Mouse (Mus musculus): ENCODE measurements around the gene Smagp.

Smagp gene

DNA sequence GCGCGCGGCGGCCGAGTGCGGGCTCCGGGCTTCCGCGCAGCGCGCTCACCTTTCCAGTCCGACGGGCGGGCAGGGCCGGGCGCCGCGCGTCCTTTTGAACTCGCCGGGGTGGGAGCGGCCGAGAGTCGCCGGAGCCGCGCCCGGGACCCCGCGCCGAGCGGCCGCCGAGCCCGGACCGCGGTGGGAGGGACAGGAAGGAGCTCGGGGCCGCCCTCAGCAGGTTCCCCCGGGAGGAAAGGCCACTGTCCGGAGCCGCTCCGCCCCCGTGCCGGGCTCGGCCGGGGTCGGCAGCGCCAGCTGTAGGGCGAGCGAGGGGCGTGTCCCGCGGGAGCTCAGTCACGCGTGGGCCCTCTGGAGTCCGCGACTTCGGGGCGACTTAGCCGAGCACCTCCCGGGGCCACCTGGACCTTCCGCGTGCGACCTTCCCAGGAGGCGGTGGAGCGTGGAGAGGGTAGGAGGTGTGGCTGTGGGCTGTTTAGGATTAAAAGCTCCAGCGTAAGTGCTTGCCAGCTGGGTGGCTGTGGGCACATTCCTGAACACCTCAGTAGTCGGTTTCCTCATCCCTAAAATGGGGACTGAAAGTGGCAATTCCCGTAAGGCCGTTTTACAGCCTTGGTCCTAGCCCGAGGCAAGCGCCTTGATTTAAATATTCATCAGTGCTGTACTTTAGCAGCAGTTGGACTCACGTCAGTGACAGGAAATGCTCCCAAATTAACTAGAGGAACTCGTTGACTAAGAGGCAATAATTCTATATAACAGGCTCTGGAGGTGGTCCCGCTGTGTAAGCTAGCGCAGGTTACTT lies at the start of gene Smagp:
TSS of gene Smagp (minus strand) at position 241 of the 802 bp plus-strand sequence.
- CTCF ChIA-PET: interaction anchor here (0.5 to 1.3 kb wide), 5 partner anchors 9 to 1249 kb away, joined by 3 to 8 read pairs (median 3); no protein-coding TSS in a partner anchor

DNA sequence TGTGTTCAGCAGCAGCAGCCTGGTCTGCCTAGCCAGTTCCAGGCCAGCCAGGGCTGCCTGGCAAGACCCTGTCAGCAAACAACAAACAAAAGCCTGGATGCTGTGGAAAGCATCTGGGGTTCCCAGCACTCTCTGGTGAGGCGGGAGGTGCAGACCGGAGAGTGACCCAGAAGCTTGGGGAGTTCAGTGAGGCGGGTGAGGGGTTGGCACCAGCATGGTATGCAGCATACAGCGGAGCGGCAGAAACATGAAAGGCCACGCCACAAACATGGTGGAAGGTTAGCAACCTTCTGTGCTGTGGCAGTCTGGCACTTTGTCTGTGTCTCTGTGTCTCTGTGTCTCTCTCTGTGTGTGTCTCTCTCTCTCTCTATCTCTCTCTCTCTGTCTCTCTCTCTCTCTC lies 49.7 kb upstream of the Smagp start:
- CTCF ChIA-PET: no interaction called here

GRCm38 (mm10) chr15:100685849-100686248 lies 49.1 kb upstream of the Smagp start:
- CTCF ChIA-PET: interaction anchor here (0.7 kb wide), 1 partner anchor 81 kb away, joined by 6 read pairs; no protein-coding TSS in a partner anchor

GRCm38 (mm10) chr15:100685255-100685654 lies 48.5 kb upstream of the Smagp start:
- CTCF ChIA-PET: interaction anchor here (0.6 to 0.7 kb wide), 2 partner anchors 54 to 80 kb away, joined by 4 to 6 read pairs; no protein-coding TSS in a partner anchor

DNA sequence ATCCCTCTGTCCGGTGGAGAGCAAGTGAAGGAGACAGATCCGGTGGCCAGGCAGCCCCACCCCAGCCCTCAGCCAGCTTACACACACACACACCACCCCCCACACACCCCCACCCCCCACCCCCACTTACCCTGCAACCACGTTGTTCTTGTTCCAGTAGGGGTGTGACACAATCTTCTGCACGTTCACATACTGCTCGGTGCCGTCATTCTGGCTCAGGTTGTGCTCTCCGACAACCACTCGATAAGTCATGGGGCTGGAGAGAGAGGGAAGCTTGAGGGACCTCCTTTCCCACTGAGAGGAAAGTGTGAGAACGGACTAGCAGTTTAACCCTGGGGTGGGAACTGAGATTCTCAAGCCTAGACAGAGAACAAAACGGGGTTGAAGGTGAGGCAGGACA lies 47.7 kb upstream of the Smagp start:
- CTCF ChIA-PET: no interaction called here

- CTCF ChIA-PET: interaction anchor here (0.5 to 1.1 kb wide), 7 partner anchors 10 to 46 kb away, joined by 3 to 11 read pairs (median 3); no protein-coding TSS in a partner anchor
Measured at GRCm38 (mm10) chr15:100683041-100683440, 46.3 kb upstream of the Smagp start.

DNA sequence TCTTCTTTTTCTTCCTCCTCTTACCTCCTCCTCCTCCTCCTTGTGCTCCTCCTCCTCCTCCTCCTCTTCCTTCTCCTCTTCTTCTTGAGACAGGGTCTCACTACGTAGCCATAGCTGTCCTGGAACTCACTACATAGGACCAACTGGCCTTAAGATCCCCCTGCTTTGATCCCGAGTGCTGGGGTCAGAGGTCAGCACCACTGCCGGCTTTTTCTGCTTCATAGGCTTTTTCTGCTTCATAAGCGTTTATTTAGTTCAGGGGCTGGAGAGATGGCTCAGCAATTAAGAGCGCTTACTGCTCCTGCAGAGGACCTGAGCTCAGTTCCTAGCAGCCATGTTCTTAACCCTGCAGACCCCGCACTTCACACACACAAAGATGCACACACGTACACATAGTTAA lies 45.0 kb upstream of the Smagp start:
- CTCF ChIA-PET: no interaction called here

GRCm38 (mm10) chr15:100680381-100680780 lies 43.6 kb upstream of the Smagp start:
- CTCF ChIA-PET: no interaction called here

- CTCF ChIA-PET: no interaction called here
Measured at GRCm38 (mm10) chr15:100679005-100679404, 42.3 kb upstream of the Smagp start.

DNA sequence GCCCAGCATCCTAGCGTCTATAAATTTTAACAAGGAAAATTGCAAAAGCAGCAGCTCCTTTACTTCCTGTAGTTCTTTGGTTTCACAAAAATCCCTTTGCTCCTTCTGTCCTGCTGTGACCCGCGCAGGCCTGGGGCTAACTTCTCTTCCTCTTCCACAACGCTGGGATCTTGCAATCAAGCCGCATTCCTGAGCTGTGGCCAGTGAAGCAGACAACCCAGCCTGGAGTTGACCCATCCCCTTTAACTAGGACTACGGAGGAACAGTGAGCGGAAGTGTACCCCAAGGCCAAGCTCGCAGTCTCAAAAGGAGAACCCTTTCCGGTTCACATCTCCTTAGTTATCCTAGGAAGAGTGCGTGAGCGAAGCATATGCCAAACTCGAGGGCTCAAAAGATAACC lies 41.8 kb upstream of the Smagp start:
- CTCF ChIA-PET: no interaction called here

GRCm38 (mm10) chr15:100677675-100678074 lies 40.9 kb upstream of the Smagp start:
- CTCF ChIA-PET: no interaction called here

DNA sequence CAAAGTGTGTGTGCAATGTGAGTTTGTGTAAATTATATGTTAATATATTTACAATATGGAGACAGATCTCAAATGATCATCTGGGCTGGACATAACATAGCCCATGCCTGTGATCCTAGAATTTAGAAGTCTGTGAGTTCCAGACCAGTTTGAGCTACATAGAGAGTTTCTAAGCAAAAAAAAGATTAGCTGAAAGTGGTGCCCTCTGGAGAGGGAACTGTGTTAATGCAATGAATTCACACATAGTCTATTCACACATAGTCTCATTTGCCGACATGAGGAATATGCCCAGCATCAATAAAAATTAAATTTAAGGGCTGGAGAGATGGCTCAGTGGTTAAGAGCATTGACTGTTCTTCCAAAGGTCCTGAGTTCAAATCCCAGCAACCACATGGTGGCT lies 39.8 kb upstream of the Smagp start:
- CTCF ChIA-PET: interaction anchor here (0.6 to 0.7 kb wide), 2 partner anchors 37 to 139 kb away, joined by 3 read pairs; no protein-coding TSS in a partner anchor

DNA sequence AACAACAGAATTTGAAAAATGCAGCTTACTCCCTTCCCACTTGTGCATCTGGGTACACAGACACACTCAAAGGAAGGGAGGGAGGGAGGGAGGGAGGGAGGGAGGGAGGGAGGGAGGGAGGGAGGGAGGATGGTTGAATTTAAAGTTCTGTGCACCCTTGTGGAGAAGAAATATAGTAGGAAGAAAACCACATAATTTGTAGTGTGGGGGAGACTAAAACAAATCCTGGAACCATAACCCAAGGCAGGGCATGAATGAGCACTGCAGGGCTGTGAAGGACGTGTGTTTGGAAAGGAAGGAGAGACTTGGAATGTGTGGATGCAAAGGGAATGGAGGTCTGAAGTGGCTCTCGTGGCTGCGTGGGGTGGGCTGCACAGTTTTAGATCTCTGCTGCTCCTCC lies 38.7 kb upstream of the Smagp start:
- CTCF ChIA-PET: interaction anchor here (0.6 to 0.7 kb wide), 2 partner anchors 104 to 438 kb away, joined by 3 read pairs; no protein-coding TSS in a partner anchor

- CTCF ChIA-PET: interaction anchor here (0.5 kb wide), 1 partner anchor 23 kb away, joined by 7 read pairs; no protein-coding TSS in a partner anchor
Measured at GRCm38 (mm10) chr15:100674566-100674965, 37.8 kb upstream of the Smagp start.

DNA sequence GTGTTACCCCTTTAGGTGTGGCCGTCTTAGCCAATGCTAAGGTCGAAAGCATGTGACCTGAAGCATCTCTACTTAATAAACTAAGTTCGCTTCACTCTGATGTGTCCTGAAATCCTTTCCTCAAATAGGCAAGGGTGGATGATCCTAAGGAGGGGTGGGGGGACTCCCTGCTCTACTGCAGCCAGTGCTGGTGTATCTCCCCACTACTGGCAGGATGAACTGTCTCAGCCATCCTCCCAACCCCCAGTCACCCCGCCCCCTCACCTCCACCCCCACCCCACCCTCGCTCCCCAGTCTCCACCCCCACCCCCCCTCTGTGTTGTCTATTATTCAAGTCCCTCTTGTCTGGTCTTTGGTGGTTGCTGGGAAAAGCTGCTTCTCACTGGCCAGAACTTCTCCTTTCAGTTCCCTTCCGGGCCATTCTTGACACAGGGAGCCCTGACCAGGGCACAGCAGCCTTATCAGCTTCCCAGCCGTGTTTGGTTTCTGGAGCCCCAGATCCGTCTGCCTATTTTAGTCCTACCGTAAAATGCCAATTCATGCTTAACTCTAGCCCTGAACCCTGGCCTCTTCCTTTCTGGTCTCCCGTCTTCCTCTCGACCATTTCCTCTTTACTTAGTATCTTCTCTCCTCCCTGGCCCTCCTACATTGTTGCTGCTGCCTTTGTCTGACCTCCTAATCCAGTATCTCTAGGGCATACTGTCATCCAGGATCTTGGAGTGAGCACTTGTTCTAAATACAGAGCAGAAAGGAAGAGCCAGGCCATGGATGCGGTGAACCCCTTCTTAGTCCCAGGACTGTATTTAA lies 37.0 kb upstream of the Smagp start:
- CTCF ChIA-PET: interaction anchor here (0.7 to 1.4 kb wide), 2 partner anchors 9 to 136 kb away, joined by 3 read pairs; no protein-coding TSS in a partner anchor

DNA sequence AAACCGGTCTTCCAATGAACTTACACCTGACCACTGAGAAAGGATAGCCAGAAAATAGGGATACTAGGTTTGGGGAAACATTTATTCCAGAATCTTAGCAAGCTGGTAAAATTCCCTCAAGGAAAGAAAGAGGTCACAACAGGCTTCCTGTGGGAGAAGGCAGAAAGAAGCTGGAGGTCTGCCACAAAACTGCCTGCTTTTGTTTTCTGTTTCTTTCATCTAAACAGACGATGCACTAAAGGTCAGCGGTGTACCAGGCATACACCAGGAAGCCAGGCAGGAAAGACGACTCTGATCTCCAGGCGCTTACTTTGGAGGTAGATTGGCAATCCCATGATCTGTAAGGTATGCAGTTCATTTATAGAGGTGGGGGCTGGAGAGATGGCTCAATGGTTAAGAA lies 34.1 kb upstream of the Smagp start:
- CTCF ChIA-PET: no interaction called here

DNA sequence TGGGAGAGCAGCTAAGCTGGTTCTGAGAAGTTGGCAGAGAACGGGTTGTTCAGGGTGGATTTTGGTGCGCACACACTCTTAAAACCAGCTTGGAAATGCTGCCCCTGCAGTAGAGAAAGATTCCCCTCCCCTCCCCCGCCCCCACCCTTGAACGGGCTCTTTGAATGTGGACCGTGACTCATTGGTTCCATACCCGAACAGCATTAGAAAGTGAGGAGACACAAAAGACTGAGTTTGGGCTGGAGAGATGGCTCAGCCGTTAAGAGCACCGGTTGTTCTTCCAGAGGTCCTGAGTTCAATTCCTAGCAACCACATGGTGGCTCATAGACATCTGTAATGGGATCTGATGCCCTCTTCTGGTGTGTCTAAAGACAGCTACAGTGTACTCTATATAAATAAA lies 33.3 kb upstream of the Smagp start:
- CTCF ChIA-PET: no interaction called here

DNA sequence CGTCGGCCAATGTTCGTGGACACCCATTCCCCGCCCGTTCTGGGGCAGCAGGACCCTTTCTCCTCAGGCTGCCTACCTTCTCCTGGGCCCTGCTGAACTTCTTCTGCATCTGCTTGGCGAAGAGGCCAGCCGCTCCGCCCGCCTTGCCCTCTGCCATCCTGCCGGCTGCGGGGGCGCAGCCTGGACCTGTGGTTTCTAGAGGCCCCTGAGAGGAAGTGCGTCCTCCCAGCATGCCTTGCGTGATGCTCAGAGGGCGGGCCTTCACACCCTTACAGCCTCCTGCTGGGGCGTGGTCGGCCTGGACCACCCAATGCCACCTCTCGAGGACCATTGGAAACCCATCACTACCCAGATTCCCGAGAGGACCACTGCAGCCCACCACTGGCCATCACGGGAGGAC lies 32.6 kb upstream of the Smagp start, which contains the start of gene Bin2:
TSS of gene Bin2 (minus strand) at position 217 of the 400 bp plus-strand sequence.
- CTCF ChIA-PET: no interaction called here

DNA sequence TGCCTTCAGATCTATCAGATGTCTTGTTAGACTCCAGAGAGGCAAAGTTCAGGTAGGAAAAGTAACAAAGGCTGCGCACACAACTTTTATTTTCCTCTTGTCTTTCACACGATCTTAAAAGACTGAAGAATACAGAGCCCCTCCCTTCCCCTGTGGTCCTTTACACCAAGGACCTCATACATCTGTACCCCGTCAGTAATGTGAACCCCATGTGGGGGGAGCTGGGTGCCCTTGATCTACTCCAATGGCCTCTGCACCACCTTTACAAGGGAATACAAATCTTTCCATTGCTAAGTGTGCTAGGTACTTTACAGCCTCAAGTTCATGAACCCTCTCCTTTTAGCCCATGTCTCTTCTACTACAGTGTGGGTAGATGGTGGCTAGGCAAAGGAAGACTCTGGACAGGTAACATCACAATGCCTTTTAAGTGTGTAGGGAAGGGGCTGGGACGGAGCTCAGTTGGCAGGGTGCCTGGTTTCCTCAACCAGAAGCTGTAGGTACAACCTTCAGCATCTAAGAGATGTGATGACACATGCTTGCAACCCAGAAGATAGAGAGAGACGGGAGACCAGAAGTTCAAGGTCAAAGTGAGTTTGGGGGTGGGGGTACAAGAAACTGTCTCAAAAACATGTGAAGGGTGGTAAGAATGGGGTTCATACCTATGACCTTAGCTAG lies 31.3 kb upstream of the Smagp start:
- CTCF ChIA-PET: interaction anchor here (0.7 kb wide), 1 partner anchor 37 kb away, joined by 15 read pairs; no protein-coding TSS in a partner anchor

- CTCF ChIA-PET: no interaction called here
Measured at GRCm38 (mm10) chr15:100667420-100667819, 30.7 kb upstream of the Smagp start.

DNA sequence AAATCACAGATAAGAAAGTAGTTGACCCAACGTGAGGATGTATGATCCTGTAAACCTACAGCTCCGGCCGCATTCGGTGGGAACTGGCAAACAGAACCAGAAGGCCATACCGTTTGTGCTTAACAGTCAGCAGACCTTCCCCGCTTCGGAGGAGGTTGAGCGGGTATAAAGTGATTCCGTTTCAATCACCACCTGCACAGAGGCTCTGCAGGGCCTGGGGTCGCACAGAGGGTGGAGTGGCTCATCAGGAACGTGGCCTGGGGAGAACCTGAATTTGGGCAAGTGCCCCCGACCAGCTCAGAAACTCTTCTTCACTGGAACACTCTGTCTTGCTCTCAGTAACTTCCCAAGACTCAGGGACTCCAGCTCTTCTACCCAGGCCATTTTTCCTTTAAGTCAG lies 30.1 kb upstream of the Smagp start:
- CTCF ChIA-PET: no interaction called here

DNA sequence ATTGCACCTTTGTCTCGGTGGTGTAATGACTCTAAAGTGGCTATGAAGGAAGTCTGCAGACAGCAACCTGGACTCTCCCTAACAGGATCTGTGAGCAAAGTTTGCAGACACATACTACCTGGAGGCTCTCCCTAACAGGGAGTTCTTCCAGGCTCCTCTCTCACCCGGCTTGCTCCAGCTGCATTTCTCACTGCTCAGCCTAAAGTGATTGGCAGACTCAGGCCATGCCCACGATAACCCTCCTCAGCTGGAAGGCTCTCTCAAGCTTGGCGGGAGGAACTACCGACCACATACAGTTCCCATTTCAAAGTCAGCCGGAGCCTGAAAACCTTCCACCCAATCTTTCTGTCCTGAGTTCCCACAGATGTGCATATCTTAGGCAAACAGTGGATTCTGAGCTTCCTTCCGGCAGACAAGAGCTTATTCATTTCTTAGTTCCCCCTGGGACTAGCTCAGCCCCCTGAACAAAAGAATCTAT lies 29.5 kb upstream of the Smagp start:
- CTCF ChIA-PET: no interaction called here
